Mouse (Mus musculus): ENCODE results near the gene Porcn.

DNA sequence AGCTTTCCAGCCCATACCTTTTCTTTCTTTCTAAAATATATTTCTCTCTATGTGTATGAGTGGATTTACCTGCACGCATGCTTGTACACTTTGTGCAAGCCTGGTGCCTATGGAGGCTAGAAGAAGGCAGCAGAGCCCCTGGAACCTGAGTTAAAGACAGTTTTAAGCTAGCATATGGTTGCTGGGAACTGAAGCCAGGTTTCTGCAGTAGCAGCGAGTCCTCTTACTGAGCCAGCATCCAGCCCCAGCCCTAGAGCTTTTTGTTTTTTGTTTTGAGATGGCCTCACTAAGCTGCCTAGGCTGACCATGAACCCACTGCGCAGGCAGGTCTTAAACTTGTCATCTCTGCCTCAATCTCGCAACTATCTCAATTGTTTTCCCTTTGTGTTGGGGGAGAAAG is 41.9 kb downstream of the Porcn start:
- TF ChIP-seq CTCF (IDR thresholded peaks at IDR 0.05; ENCODE audit: borderline replicate concordance, control insufficient read depth, extremely low read depth, insufficient read depth, low read length, poor library complexity) = no peak
- TF ChIP-seq POLR2A (IDR thresholded peaks at IDR 0.05; ENCODE audit: control insufficient read depth, extremely low read depth, insufficient read depth, low read length, poor library complexity) = no peak
